Mouse (Mus musculus) heart, postnatal 36 days (tissue): ENCODE measurements around the gene Pheta2. TPM values are rescaled to one million over a fixed set of nuclear protein-coding genes. Genes with fewer than 3 reads are reported as not detected.

ENCODE experiments used
- microRNA-seq, 2 experiments: library from miRNA; unstranded; fragments of <30 nt; microRNA quantifications; one replicate each; pipeline ENCODE4 v1.2.0; 2021; ENCODE audit warnings: borderline number of aligned reads in 2 of 2
- total RNA-seq, 2 experiments: library from RNA; stranded (reverse); gene quantifications; 2 replicates each; pipeline ENCODE4 v1.2.3; 2021

Gene Pheta2
- total RNA-seq, 2 experiments from 2014 or later: 0.76 to 1.6 TPM

Small RNA genes within 50 kb of the gene (microRNA-seq; reads per million reads assigned to microRNA genes)
- 0 reads per million in 2 experiments for gene Mir7684

Other genes with a start within 250 kb of the Pheta2 start
- 1 to 10 TPM; 3.4 to 5.6 TPM for gene Ccdc134, start 211.0 kb upstream of the Pheta2 start, total RNA-seq
- 10 to 100 TPM; 17.4 to 19.5 TPM for gene Srebf2, start 191.8 kb upstream of the Pheta2 start, total RNA-seq
- under 1 TPM; 0.14 to 0.19 TPM for gene Shisa8, start 126.1 kb upstream of the Pheta2 start, total RNA-seq
- gene Tnfrsf13c, start 114.6 kb upstream of the Pheta2 start, total RNA-seq: under 1 TPM; 0.28 to 0.30 TPM
- under 1 TPM; 0.42 to 0.51 TPM for gene Cenpm, start 94.2 kb upstream of the Pheta2 start, total RNA-seq
- gene 1500009C09Rik, start 86.5 kb upstream of the Pheta2 start, total RNA-seq: not detected
- under 1 TPM; 0.35 to 0.36 TPM for gene Sept3, start 64.0 kb upstream of the Pheta2 start, total RNA-seq
- gene Wbp2nl, start 40.0 kb upstream of the Pheta2 start, total RNA-seq: not detected
- 10 to 100 TPM; 28.3 to 34.2 TPM for gene Naga, start within 50 bp of the Pheta2 start, total RNA-seq
- gene Smdt1, start within 50 bp of the Pheta2 start, total RNA-seq: 100 to 1,000 TPM; 192 to 202 TPM
- gene Ndufa6, start 15.4 kb downstream of the Pheta2 start, total RNA-seq: 100 to 1,000 TPM; 702 to 740 TPM
- 10 to 100 TPM; 25.6 to 25.8 TPM for gene Cyp2d22, start 41.3 kb downstream of the Pheta2 start, total RNA-seq
- under 1 TPM; 0.22 to 0.36 TPM for gene Cyp2d11, start 55.1 kb downstream of the Pheta2 start, total RNA-seq
- gene Cyp2d10, start 68.3 kb downstream of the Pheta2 start, total RNA-seq: not detected
- gene Cyp2d9, start 94.5 kb downstream of the Pheta2 start, total RNA-seq: not detected
- not detected for gene Cyp2d12, start 216.1 kb downstream of the Pheta2 start, total RNA-seq